Mouse (Mus musculus) kidney, adult 2 months (tissue): ENCODE data around the gene Hnrnpa2b1. TPM values are rescaled to one million over a fixed set of nuclear protein-coding genes. Genes with fewer than 3 reads are reported as not detected.
A peak's percentile ranks its signal among the peaks of the same experiment; 100 is the strongest.
"Not testable (repeated sequence)": the region's sequence is repeated elsewhere in the genome, so short reads cannot be mapped to it uniquely, and the experiment has no call there.

Experiments
- DNase-seq: peaks from one replicate; pipeline ENCODE4 v3.0.0; 2021
- H3K27ac ChIP-seq: fragments of 200-500 bp; 2 replicates; pipeline ENCODE4 v1.5.1; 2012; ENCODE audit warnings: low read depth, low read length, control low read depth, inconsistent platforms; ENCODE audit not compliant: insufficient read depth
- H3K27me3 ChIP-seq: fragments of 200-500 bp; replicated peaks from 2 replicates; pipeline ENCODE4 v1.6.1; 2012; ENCODE audit warnings: mild to moderate bottlenecking, moderate library complexity, low read length, inconsistent platforms; ENCODE audit not compliant: control insufficient read depth, insufficient read depth
- H3K36me3 ChIP-seq: fragments of 200-500 bp; 2 replicates; pipeline ENCODE4 v1.6.1; 2012; ENCODE audit warnings: mild to moderate bottlenecking, moderate library complexity, low read length, inconsistent platforms; ENCODE audit not compliant: control insufficient read depth, insufficient read depth
- H3K4me1 ChIP-seq: fragments of 200-500 bp; 2 replicates; pipeline ENCODE4 v1.6.1; 2011; ENCODE audit warnings: low read length; ENCODE audit not compliant: control insufficient read depth, insufficient read depth
- H3K4me3 ChIP-seq: fragments of 200-500 bp; 2 replicates; pipeline ENCODE4 v1.5.1; 2011; ENCODE audit warnings: mild to moderate bottlenecking, low read depth, low read length, control low read depth; ENCODE audit not compliant: insufficient read depth
- CTCF ChIP-seq: fragments of 200-500 bp; conservative IDR thresholded peaks from 2 replicates; pipeline ENCODE4 v1.5.1; 2011; ENCODE audit warnings: low read depth, mild to moderate bottlenecking, control low read depth, low read length, moderate library complexity, mixed read lengths; ENCODE audit not compliant: insufficient read depth, insufficient read length
- POLR2A ChIP-seq: fragments of 200-500 bp; IDR thresholded peaks from one replicate; pipeline ENCODE4 v1.6.1; 2011; ENCODE audit warnings: low read depth, low read length, control low read depth
- WGBS: fragments of 180-500 bp; shearing (Covaris S2); methylation state at CpG from one replicate; pipeline ENCODE4 v1.1.7; 2018; 5-methylcytosine and 5-hydroxymethylcytosine counted together
- polyA plus RNA-seq: library from polyadenylated mRNA; depleted of rRNA; stranded (reverse); fragments of >200 nt; gene quantifications from 2 replicates; pipeline ENCODE4 v1.2.3, GENCODE M21; 2012

Gene Hnrnpa2b1
- polyA plus RNA-seq, 1 experiment = 105 TPM

DNA sequence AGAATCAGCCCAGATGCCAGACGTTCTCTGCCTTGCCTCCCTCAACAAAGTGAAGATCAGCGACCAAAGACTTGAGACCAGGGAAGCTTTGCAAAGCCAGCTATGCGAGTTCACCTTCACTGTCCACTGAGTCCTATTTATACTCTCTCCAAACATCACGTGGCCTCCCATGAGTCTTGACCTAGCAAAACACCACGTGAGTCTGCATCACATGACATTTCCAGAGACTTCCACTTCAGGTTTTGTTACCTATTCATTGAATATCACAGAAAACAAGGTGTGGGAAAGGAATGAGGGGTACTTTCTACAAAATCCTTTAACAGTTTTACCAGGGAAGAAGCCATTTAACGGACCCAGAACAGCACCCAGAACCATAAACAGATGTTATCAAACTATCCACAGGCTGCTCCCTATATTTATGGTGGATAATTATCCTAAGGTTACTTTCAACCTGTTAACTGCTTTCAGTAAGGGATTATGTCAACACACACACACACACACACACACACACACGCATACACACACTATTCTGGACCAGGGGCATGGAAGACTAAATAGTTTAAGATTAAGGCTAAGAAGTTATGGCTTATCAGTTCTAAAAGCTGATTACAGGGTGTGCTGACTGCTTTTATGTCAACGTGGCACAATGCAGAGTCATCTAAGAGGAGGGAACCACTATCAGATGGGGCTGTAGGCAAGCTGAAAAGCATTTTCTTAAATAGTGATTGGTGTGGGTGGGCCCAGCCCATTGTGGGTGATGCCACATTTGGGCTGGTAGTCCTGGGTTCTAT, 27.8 kb upstream of the Hnrnpa2b1 start:
- WGBS = 54% methylated on average over 8 of the region's 8 CpGs
- DNase-seq = peak; percentile 35
- Histone ChIP-seq H3K36me3 (no peaks in the 10 kb centered on the region), H3K4me1 (no peaks in the 10 kb centered on the region), H3K27ac (no peak overlapping the region), H3K4me3 (no peak overlapping the region), H3K27me3 (no peaks in the 10 kb centered on the region; the same call in 1 of the 2 replicates)
- no peak for TF ChIP-seq POLR2A
- TF ChIP-seq CTCF = no peak

GRCm38 (mm10) chr6:51489787-51490186, 20.1 kb upstream of the Hnrnpa2b1 start:
- Histone ChIP-seq H3K27ac (no peak overlapping the region), H3K4me1 (no peaks in the 10 kb centered on the region), H3K4me3 (no peak overlapping the region), H3K36me3 (no peaks in the 10 kb centered on the region), H3K27me3 (no peaks in the 10 kb centered on the region)
- DNase-seq = peak; percentile 91
- WGBS = 41% methylated on average over 2 of the region's 2 CpGs
- TF ChIP-seq CTCF (0 out of 2 replicates have a peak, but pooled peaks have one; percentile 1), POLR2A (no peak)

DNA sequence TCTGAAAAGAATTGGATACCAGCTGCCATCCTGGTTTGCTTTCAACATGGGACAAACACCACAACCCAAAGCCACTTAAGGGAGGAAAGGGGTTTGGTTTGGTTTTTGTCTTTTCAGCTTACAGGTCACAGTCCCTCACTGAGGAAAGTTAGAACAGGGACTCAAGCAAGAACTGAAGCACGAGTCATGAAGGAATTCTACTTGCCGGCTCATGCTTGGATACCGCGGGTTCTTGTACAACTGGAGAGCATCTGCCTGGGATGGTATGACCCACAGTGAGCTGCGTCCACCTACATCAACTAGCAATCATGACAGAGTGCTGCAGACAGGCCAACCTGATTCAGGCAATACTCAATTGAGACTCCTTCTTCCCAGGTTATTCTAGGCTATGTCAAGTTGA, 17.0 kb upstream of the Hnrnpa2b1 start:
- H3K4me1 ChIP-seq = no peaks in the 10 kb centered on the region
- no peak for TF ChIP-seq CTCF
- no peak for TF ChIP-seq POLR2A
- 92% methylated on average over 5 of the region's 5 CpGs for WGBS
- H3K27me3 ChIP-seq = no peaks in the 10 kb centered on the region
- no peak for DNase-seq
- no peak overlapping the region for H3K27ac ChIP-seq
- no peak overlapping the region for H3K4me3 ChIP-seq
- H3K36me3 ChIP-seq = peaks cover 2% of the 10 kb centered on the region; the same call in 1 of the 2 replicates

GRCm38 (mm10) chr6:51486076-51486710, 16.5 kb upstream of the Hnrnpa2b1 start:
- WGBS = 66% methylated on average over 7 of the region's 7 CpGs
- H3K36me3 ChIP-seq = peaks cover 2% of the 10 kb centered on the region; the same call in 1 of the 2 replicates
- TF ChIP-seq CTCF (no peak), POLR2A (no peak)

DNA sequence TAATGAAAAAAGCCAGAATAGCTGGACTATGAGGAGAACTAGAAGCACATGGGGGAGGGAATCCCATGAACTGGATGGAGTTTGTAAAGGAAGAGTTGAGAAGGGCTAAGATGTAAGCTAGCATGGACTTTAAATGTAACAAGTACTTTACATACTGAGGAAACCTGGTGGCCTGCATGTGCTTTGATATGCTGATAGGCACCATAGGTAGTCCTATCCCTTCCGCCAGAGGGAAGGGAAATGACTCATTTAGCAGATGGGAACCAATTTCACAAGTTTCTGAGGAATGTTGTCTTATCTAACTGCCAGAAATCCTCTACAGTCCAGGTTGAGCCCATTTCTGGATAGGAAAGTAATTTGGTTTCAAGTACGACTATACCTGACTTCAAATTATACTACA, 16.0 kb upstream of the Hnrnpa2b1 start:
- Histone ChIP-seq H3K27ac (no peak overlapping the region), H3K27me3 (no peaks in the 10 kb centered on the region), H3K4me3 (no peak overlapping the region), H3K4me1 (no peaks in the 10 kb centered on the region; the same call in 1 of the 2 replicates), H3K36me3 (peaks cover 2% of the 10 kb centered on the region; the same call in 1 of the 2 replicates)
- WGBS = 81% methylated on average over 2 of the region's 2 CpGs
- no peak for DNase-seq
- TF ChIP-seq POLR2A (no peak), CTCF (no peak)

More at GRCm38 (mm10) chr6:51486076-51486710, 16.5 kb upstream of the Hnrnpa2b1 start:
- Histone ChIP-seq H3K27ac (no peak overlapping the region), H3K27me3 (no peaks in the 10 kb centered on the region), H3K4me3 (no peak overlapping the region), H3K4me1 (no peaks in the 10 kb centered on the region; the same call in 1 of the 2 replicates)
- DNase-seq = no peak

DNA sequence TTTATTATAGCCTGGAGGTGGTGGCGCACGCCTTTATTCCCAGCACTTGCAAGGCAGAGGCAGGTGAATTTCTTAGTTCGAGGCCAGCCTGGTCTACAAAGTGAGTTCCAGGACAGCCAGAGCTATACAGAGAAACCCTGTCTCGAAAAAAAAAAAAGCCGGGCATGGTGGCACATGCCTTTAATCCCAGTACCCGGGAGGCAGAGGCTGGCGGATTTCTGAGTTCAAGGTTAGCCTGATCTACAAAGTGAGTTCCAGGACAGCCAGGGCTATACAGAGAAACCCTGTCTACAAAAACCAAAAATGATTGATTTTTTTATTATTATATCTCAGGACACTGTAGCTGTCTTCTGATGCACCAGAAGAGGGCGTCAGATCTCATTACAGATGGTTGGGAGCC, 14.9 kb upstream of the Hnrnpa2b1 start:
- not testable (repeated sequence) for H3K4me3 ChIP-seq, H3K4me1 ChIP-seq, H3K36me3 ChIP-seq, H3K27me3 ChIP-seq, DNase-seq, H3K27ac ChIP-seq
- 94% methylated on average over 8 of the region's 8 CpGs for WGBS

DNA sequence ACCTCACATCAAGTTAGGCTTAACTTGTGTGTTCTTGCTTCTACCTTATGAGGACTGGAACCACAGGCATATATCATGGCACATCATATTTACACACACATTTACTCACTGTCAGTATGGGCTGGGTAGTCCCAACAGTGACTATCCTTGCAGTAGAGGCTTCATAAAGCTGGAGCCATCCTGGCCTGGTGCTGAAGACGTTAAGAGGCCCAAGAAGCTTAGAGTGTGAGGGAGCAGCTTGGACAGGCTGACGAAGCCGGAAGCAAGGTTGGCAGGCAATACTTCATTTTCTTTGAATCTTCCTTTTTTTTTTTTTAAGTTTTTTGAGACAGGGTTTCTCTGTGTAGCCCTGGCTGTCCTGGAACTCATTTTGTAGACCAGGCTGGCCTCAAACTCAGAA, 14.2 kb upstream of the Hnrnpa2b1 start:
- WGBS = 94% methylated on average over 3 of the region's 3 CpGs
- no peak overlapping the region for H3K4me3 ChIP-seq
- H3K27ac ChIP-seq = no peak overlapping the region
- H3K27me3 ChIP-seq = no peaks in the 10 kb centered on the region
- DNase-seq = no peak
- no peak for TF ChIP-seq CTCF
- no peak for TF ChIP-seq POLR2A
- peaks cover 7% of the 10 kb centered on the region for H3K36me3 ChIP-seq
- no peaks in the 10 kb centered on the region; the same call in 1 of the 2 replicates for H3K4me1 ChIP-seq
